Mouse (Mus musculus): ENCODE measurements around the gene Gm4787. TPM values are rescaled to one million over a fixed set of nuclear protein-coding genes. Genes with fewer than 3 reads are reported as not detected.

The Gm4787 gene
- polyA plus RNA-seq, 2 experiments: 0.22 to 1.1 TPM

GRCm38 (mm10) chr12:81332875-81333421 is 46.3 kb downstream of the Gm4787 start, which contains the start of gene Slc8a3:
Slc8a3 (minus strand) TSS chr12:81333180.
- peaks cover 17% of the 10 kb centered on the region for H3K27me3 ChIP-seq (ENCODE audit: control insufficient read depth, insufficient read depth, low read length)
- 0 out of 2 replicates have a peak, but pooled peaks cover 5% of the 10 kb centered on the region for H3K4me1 ChIP-seq (ENCODE audit: control insufficient read depth, insufficient read depth, low read length)
- H3K9me3 ChIP-seq (ENCODE audit: control insufficient read depth, low read length): no peaks in the 10 kb centered on the region
- peak; percentile 11 for DNase-seq (ENCODE audit: low spot score)
- H3K27ac ChIP-seq (replicated peaks; ENCODE audit: low read depth, low read length): 0 out of 2 replicates have a peak within 1 kb of the TSS, but pooled peaks have one; percentile 33
- no peak for TF ChIP-seq POLR2A (IDR thresholded peaks at IDR 0.05; ENCODE audit: borderline replicate concordance, extremely low read depth, insufficient read depth, insufficient read length)
- ATAC-seq (ENCODE audit: low FRiP score, low read depth): peak; percentile 58
- H3K9ac ChIP-seq (ENCODE audit: low read depth, low read length, severe bottlenecking): peak within 1 kb of the TSS; percentile 68
- peak within 1 kb of the TSS; percentile 65 for H3K4me3 ChIP-seq (replicated peaks; ENCODE audit: low read length)
- WGBS: 0% methylated on average over 23 of the region's 47 CpGs
- peak within 1 kb of the TSS; percentile 99 for H3K4me2 ChIP-seq (replicated peaks; ENCODE audit: low read depth, low read length, severe bottlenecking)
- no peaks in the 10 kb centered on the region for H3K36me3 ChIP-seq (ENCODE audit: control insufficient read depth, insufficient read depth, low read length)

- DNase-seq (ENCODE audit: low spot score) (peak; percentile 52), ATAC-seq (ENCODE audit: low FRiP score, low read depth) (peak; percentile 56; the same call in 1 of the 2 replicates)
- TF ChIP-seq POLR2A (IDR thresholded peaks at IDR 0.05; ENCODE audit: borderline replicate concordance, extremely low read depth, insufficient read depth, insufficient read length): no peak
- Histone ChIP-seq H3K27me3 (ENCODE audit: control insufficient read depth, insufficient read depth, low read length) (peaks cover 17% of the 10 kb centered on the region), H3K4me2 (replicated peaks; ENCODE audit: low read depth, low read length, severe bottlenecking) (peak overlapping the region; percentile 99), H3K36me3 (ENCODE audit: control insufficient read depth, insufficient read depth, low read length) (no peaks in the 10 kb centered on the region), H3K9ac (ENCODE audit: low read depth, low read length, severe bottlenecking) (peak overlapping the region; percentile 68), H3K4me1 (ENCODE audit: control insufficient read depth, insufficient read depth, low read length) (0 out of 2 replicates have a peak, but pooled peaks cover 5% of the 10 kb centered on the region), H3K4me3 (replicated peaks; ENCODE audit: low read length) (peak overlapping the region; percentile 65), H3K9me3 (ENCODE audit: control insufficient read depth, low read length) (no peaks in the 10 kb centered on the region), H3K27ac (replicated peaks; ENCODE audit: low read depth, low read length) (0 out of 2 replicates have a peak overlapping the region, but pooled peaks have one; percentile 33)
- 3% methylated on average over 43 of the region's 54 CpGs for WGBS
These were observed 47.1 kb downstream of the Gm4787 start for GRCm38 (mm10) chr12:81331937-81332874.

- H3K9ac ChIP-seq (ENCODE audit: low read depth, low read length, severe bottlenecking): peak overlapping the region; percentile 68; the same call in 1 of the 2 replicates
- TF ChIP-seq POLR2A (IDR thresholded peaks at IDR 0.05; ENCODE audit: borderline replicate concordance, extremely low read depth, insufficient read depth, insufficient read length): no peak
- H3K9me3 ChIP-seq (ENCODE audit: control insufficient read depth, low read length): no peaks in the 10 kb centered on the region
- H3K27me3 ChIP-seq (ENCODE audit: control insufficient read depth, insufficient read depth, low read length): peaks cover 17% of the 10 kb centered on the region
- 0 out of 2 replicates have a peak, but pooled peaks cover 5% of the 10 kb centered on the region for H3K4me1 ChIP-seq (ENCODE audit: control insufficient read depth, insufficient read depth, low read length)
- no peak for ATAC-seq (ENCODE audit: low FRiP score, low read depth)
- DNase-seq (ENCODE audit: low spot score): no peak
- H3K4me3 ChIP-seq (replicated peaks; ENCODE audit: low read length): 0 out of 2 replicates have a peak overlapping the region, but pooled peaks have one; percentile 65
- 29% methylated on average over 5 of the region's 5 CpGs for WGBS
- no peak overlapping the region for H3K27ac ChIP-seq (replicated peaks; ENCODE audit: low read depth, low read length)
- H3K36me3 ChIP-seq (ENCODE audit: control insufficient read depth, insufficient read depth, low read length): no peaks in the 10 kb centered on the region
- peak overlapping the region; percentile 99 for H3K4me2 ChIP-seq (replicated peaks; ENCODE audit: low read depth, low read length, severe bottlenecking)
These were observed 48.1 kb downstream of the Gm4787 start for GRCm38 (mm10) chr12:81331046-81331638.

Other genes starting within 250 kb of the Gm4787 start
- gene Slc8a3, start 46.3 kb downstream of the Gm4787 start, polyA plus RNA-seq (2012; rRNA removed): 4.2 and 5.2 TPM in 2 replicates
- gene Slc8a3, start 46.3 kb downstream of the Gm4787 start, polyA plus RNA-seq (2014; fragmentation: Nextera tagmentation; extraction: Ambion mirVana): 2.5 TPM in 2 replicates
- gene Adam4, start 42.5 kb upstream of the Gm4787 start, polyA plus RNA-seq (2012; rRNA removed): 0.70 and 0.75 TPM in 2 replicates
- gene Adam4, start 42.5 kb upstream of the Gm4787 start, polyA plus RNA-seq (2014; fragmentation: Nextera tagmentation; extraction: Ambion mirVana): 0.62 and 0.79 TPM in 2 replicates
- 79.2 and 102 TPM in 2 replicates for gene Cox16, start 105.7 kb upstream of the Gm4787 start, polyA plus RNA-seq (2012; rRNA removed)
- 137 and 139 TPM in 2 replicates for gene Cox16, start 105.7 kb upstream of the Gm4787 start, polyA plus RNA-seq (2014; fragmentation: Nextera tagmentation; extraction: Ambion mirVana)
- gene Gm20498, start 153.4 kb upstream of the Gm4787 start, polyA plus RNA-seq (2012; rRNA removed): 18.8 and 19.3 TPM in 2 replicates
- gene Gm20498, start 153.4 kb upstream of the Gm4787 start, polyA plus RNA-seq (2014; fragmentation: Nextera tagmentation; extraction: Ambion mirVana): 22.6 and 30.2 TPM in 2 replicates
- 22.2 and 24.9 TPM in 2 replicates for gene Synj2bp, start 153.4 kb upstream of the Gm4787 start, polyA plus RNA-seq (2012; rRNA removed)
- 32.2 and 38.7 TPM in 2 replicates for gene Synj2bp, start 153.4 kb upstream of the Gm4787 start, polyA plus RNA-seq (2014; fragmentation: Nextera tagmentation; extraction: Ambion mirVana)
- 0.11 and 0.20 TPM in 2 replicates for gene Adam21, start 189.0 kb upstream of the Gm4787 start, polyA plus RNA-seq (2012; rRNA removed)
- gene Adam21, start 189.0 kb upstream of the Gm4787 start, polyA plus RNA-seq (2014; fragmentation: Nextera tagmentation; extraction: Ambion mirVana): 0.22 and 0.23 TPM in 2 replicates
- gene Med6, start 215.5 kb upstream of the Gm4787 start, polyA plus RNA-seq (2012; rRNA removed): 49.4 and 57.5 TPM in 2 replicates
- gene Med6, start 215.5 kb upstream of the Gm4787 start, polyA plus RNA-seq (2014; fragmentation: Nextera tagmentation; extraction: Ambion mirVana): 72.6 and 73.1 TPM in 2 replicates